13 mouse cellular contexts compared by ENCODE assay signal in genomic region chr3:18715776-18716175, GRCm38 (mm10).
DNase-seq lines count a peak whose midpoint lies in the region; ATAC-seq and TF ChIP-seq lines count a peak whose summit lies in the region.
"Had no signal": no experiment of that assay in that cellular context is flagged by ENCODE, and none has a peak within 500 bp of the region (broad histone marks: within the 10 kb centered on the region; RNA-seq: fewer than 3 reads in every experiment).

No protein-coding gene starts in this region.

- H3K36me3 ChIP-seq in forebrain, embryonic 14.5 days (ENCODE audit: control insufficient read depth, insufficient read depth, low read length) = no peaks in the 10 kb centered on the region
- no peaks in the 10 kb centered on the region for H3K36me3 ChIP-seq in forebrain, embryonic 11.5 days (ENCODE audit: control insufficient read depth, insufficient read depth, low read length)
- no peaks in the 10 kb centered on the region for H3K36me3 ChIP-seq in limb, embryonic 14.5 days (ENCODE audit: control insufficient read depth, insufficient read depth, low read length)
- no peaks in the 10 kb centered on the region for H3K36me3 ChIP-seq in limb, embryonic 10.5 days
- H3K36me3 ChIP-seq in neural tube, embryonic 15.5 days = no peaks in the 10 kb centered on the region
- no peaks in the 10 kb centered on the region for H3K36me3 ChIP-seq in liver, embryonic 12.5 days

- no peak overlapping the region for H3K4me3 ChIP-seq in forebrain, embryonic 14.5 days (ENCODE audit: low read depth, low read length)
- no peak overlapping the region for H3K4me3 ChIP-seq in forebrain, embryonic 11.5 days (ENCODE audit: low read depth, low read length)
- no peak overlapping the region for H3K4me3 ChIP-seq in limb, embryonic 14.5 days (replicated peaks; ENCODE audit: low read length)
- no peak overlapping the region for H3K4me3 ChIP-seq in limb, embryonic 10.5 days
- no peak overlapping the region for H3K4me3 ChIP-seq in neural tube, embryonic 15.5 days (replicated peaks)
- H3K4me3 ChIP-seq in liver, embryonic 12.5 days = no peak overlapping the region
- H3K4me3 ChIP-seq: megakaryocyte, embryonic 14.5 days had no signal

- peak; percentile 88 for DNase-seq in forebrain, embryonic 14.5 days (ENCODE audit: low spot score)
- no peak for DNase-seq in forebrain, embryonic 11.5 days (ENCODE audit: low spot score)
- peak; percentile 69 for DNase-seq in limb, embryonic 14.5 days (ENCODE audit: low spot score)
- no peak for DNase-seq in limb, embryonic 10.5 days (ENCODE audit: low spot score)
- DNase-seq in layer of hippocampus, adult 18-20 months (ENCODE audit: low spot score in 2 of 2) = peak; percentile 44 to 80
- no peak for DNase-seq in gastrocnemius, postnatal 36 days
- DNase-seq: right cerebral cortex, adult 18-20 months had no signal

- peak; percentile 91 for ATAC-seq in forebrain, embryonic 14.5 days
- no peak for ATAC-seq in forebrain, embryonic 11.5 days (replicated peaks; ENCODE audit: low FRiP score)
- no peak for ATAC-seq in limb, embryonic 14.5 days (ENCODE audit: low FRiP score, low read depth)
- peak; percentile 53; the same call in 1 of the 2 replicates for ATAC-seq in neural tube, embryonic 15.5 days (ENCODE audit: low FRiP score)
- ATAC-seq in liver, embryonic 12.5 days = no peak
- ATAC-seq: activated CD4-positive, CD25-positive, alpha-beta regulatory T cell, adult 4 months had no signal

- H3K27ac ChIP-seq in forebrain, embryonic 14.5 days (ENCODE audit: low read depth, low read length) = no peak overlapping the region
- no peak overlapping the region for H3K27ac ChIP-seq in forebrain, embryonic 11.5 days (ENCODE audit: low read depth, low read length)
- no peak overlapping the region for H3K27ac ChIP-seq in limb, embryonic 14.5 days (replicated peaks; ENCODE audit: low read depth, low read length)
- no peak overlapping the region for H3K27ac ChIP-seq in limb, embryonic 10.5 days
- no peak overlapping the region for H3K27ac ChIP-seq in neural tube, embryonic 15.5 days (replicated peaks)
- H3K27ac ChIP-seq in liver, embryonic 12.5 days = no peak overlapping the region
- H3K27ac ChIP-seq: stomach, postnatal 0 days had no signal

- H3K4me1 ChIP-seq in forebrain, embryonic 14.5 days (ENCODE audit: control insufficient read depth, insufficient read depth, low read length) = no peaks in the 10 kb centered on the region
- no peaks in the 10 kb centered on the region for H3K4me1 ChIP-seq in forebrain, embryonic 11.5 days (replicated peaks; ENCODE audit: control insufficient read depth, insufficient read depth, low read length)
- H3K4me1 ChIP-seq in limb, embryonic 14.5 days (ENCODE audit: control insufficient read depth, insufficient read depth, low read length) = no peaks in the 10 kb centered on the region
- H3K4me1 ChIP-seq in limb, embryonic 10.5 days = no peaks in the 10 kb centered on the region
- H3K4me1 ChIP-seq in neural tube, embryonic 15.5 days = 0 out of 2 replicates have a peak, but pooled peaks cover 3% of the 10 kb centered on the region
- no peaks in the 10 kb centered on the region for H3K4me1 ChIP-seq in liver, embryonic 12.5 days
- H3K4me1 ChIP-seq: megakaryocyte, embryonic 14.5 days had no signal

- H3K4me2 ChIP-seq in forebrain, embryonic 14.5 days (ENCODE audit: low read length) = no peak overlapping the region
- no peak overlapping the region for H3K4me2 ChIP-seq in forebrain, embryonic 11.5 days (ENCODE audit: low read depth, low read length, severe bottlenecking)
- H3K4me2 ChIP-seq in limb, embryonic 14.5 days (replicated peaks; ENCODE audit: low read depth, low read length, severe bottlenecking) = no peak overlapping the region
- H3K4me2 ChIP-seq in neural tube, embryonic 15.5 days = no peak overlapping the region
- no peak overlapping the region for H3K4me2 ChIP-seq in liver, embryonic 12.5 days

- no peak overlapping the region for H3K9ac ChIP-seq in forebrain, embryonic 14.5 days (ENCODE audit: low read length)
- H3K9ac ChIP-seq in forebrain, embryonic 11.5 days (ENCODE audit: low read length) = no peak overlapping the region
- H3K9ac ChIP-seq in limb, embryonic 14.5 days (ENCODE audit: low read depth, low read length, severe bottlenecking) = no peak overlapping the region
- no peak overlapping the region for H3K9ac ChIP-seq in neural tube, embryonic 15.5 days (replicated peaks)
- H3K9ac ChIP-seq in liver, embryonic 12.5 days = no peak overlapping the region

- WGBS in forebrain, embryonic 14.5 days = 44% methylated on average over 5 of the region's 5 CpGs
- 85% methylated on average over 5 of the region's 5 CpGs for WGBS in forebrain, embryonic 11.5 days
- 75% methylated on average over 5 of the region's 5 CpGs for whole genome bisulfite sequencing in limb, embryonic 14.5 days
- WGBS in limb, embryonic 10.5 days = 93% methylated on average over 5 of the region's 5 CpGs
- WGBS in neural tube, embryonic 15.5 days = 53% methylated on average over 5 of the region's 5 CpGs
- WGBS in liver, embryonic 12.5 days (ENCODE audit: insufficient replicate concordance) = 69% methylated on average over 5 of the region's 5 CpGs

- intact Hi-C loops in gastrocnemius, postnatal 36 days (cut with DNase I) = no loop called here

- H3K27me3 ChIP-seq in forebrain, embryonic 14.5 days (replicated peaks; ENCODE audit: control insufficient read depth, insufficient read depth, low read length) = no peaks in the 10 kb centered on the region
- H3K27me3 ChIP-seq in forebrain, embryonic 11.5 days (ENCODE audit: control insufficient read depth, insufficient read depth, low read length) = no peaks in the 10 kb centered on the region
- H3K27me3 ChIP-seq in limb, embryonic 14.5 days (ENCODE audit: control insufficient read depth, insufficient read depth, low read length) = no peaks in the 10 kb centered on the region
- H3K27me3 ChIP-seq in limb, embryonic 10.5 days (ENCODE audit: low read depth, poor library complexity, severe bottlenecking) = no peaks in the 10 kb centered on the region
- H3K27me3 ChIP-seq in neural tube, embryonic 15.5 days (replicated peaks) = no peaks in the 10 kb centered on the region
- no peaks in the 10 kb centered on the region for H3K27me3 ChIP-seq in liver, embryonic 12.5 days (replicated peaks)
- H3K27me3 ChIP-seq: CH12.LX; megakaryocyte, embryonic 14.5 days had no signal

- no peak for TF ChIP-seq POLR2A in limb, embryonic 14.5 days (IDR thresholded peaks at IDR 0.05; ENCODE audit: borderline replicate concordance, extremely low read depth, insufficient read depth, insufficient read length)

- no peaks in the 10 kb centered on the region for H3K9me3 ChIP-seq in forebrain, embryonic 14.5 days (replicated peaks; ENCODE audit: control insufficient read depth, low read length)
- no peaks in the 10 kb centered on the region for H3K9me3 ChIP-seq in forebrain, embryonic 11.5 days (ENCODE audit: control insufficient read depth, low read length)
- H3K9me3 ChIP-seq in limb, embryonic 14.5 days (ENCODE audit: control insufficient read depth, low read length) = no peaks in the 10 kb centered on the region
- H3K9me3 ChIP-seq in limb, embryonic 10.5 days (replicated peaks) = no peaks in the 10 kb centered on the region
- no peaks in the 10 kb centered on the region for H3K9me3 ChIP-seq in neural tube, embryonic 15.5 days (replicated peaks)
- no peaks in the 10 kb centered on the region for H3K9me3 ChIP-seq in liver, embryonic 12.5 days (replicated peaks)
- H3K9me3 ChIP-seq: megakaryocyte, embryonic 14.5 days had no signal

Comparison
In these comparisons a context has a peak if more than half of its experiments do, and no peak if none do; other contexts are left out.
1. ATAC-seq: peak in forebrain, embryonic 14.5 days (single experiment) and neural tube, embryonic 15.5 days (single experiment); none in forebrain, embryonic 11.5 days (single experiment), limb, embryonic 14.5 days (single experiment) and liver, embryonic 12.5 days (single experiment).
2. DNase-seq: peak in forebrain, embryonic 14.5 days (single experiment), limb, embryonic 14.5 days (single experiment) and layer of hippocampus, adult 18-20 months (2 of 2); none in forebrain, embryonic 11.5 days (single experiment), limb, embryonic 10.5 days (single experiment) and gastrocnemius, postnatal 36 days (0 of 2).